Comparison of ENCODE assay signal across 8 mouse cellular contexts in the genomic region with DNA sequence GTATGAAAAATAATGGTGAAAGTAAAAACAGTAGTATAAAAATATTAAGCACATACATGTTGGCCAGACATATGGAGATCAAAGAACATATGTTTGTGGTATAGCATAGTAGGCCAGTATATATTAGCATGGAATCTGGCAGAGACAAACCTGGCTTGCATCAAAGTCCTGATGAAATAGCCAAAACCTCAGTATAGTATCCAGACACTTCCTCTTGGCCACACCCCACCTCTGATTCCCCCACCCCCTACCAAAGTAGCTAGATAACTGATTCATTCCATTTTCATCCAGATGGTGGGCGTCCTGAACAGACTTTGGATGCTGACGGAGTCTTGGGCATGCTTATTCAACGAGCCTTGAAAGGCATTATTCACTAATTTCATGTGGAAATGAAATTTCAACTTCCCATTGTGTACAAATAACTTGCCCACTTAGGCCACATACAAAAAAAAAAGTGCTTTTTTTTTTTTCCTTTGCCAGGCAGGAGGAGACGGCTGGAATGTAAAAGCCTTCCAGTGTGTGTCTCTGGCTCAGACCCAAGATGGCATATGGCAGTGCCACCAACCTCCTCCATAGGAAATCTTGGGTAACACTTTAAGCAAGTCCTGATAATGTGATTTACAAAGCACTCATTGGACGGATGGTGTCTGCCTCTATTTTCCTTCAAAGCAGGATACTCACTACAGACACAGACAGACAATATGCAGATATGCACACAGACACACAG.
DNase-seq lines count a peak whose midpoint lies in the region.
"Had no signal": no experiment of that assay in that cellular context is flagged by ENCODE, and none has a peak within 500 bp of the region (broad histone marks: within the 10 kb centered on the region; RNA-seq: fewer than 3 reads in every experiment).

No protein-coding gene starts in this region.

- intact Hi-C loops in left cerebral cortex, postnatal 10 days (cut with DNase I), result no loop called here

- DNase-seq in left cerebral cortex, adult 11 months (ENCODE audit: low spot score), result peak; percentile 24
- no peak for DNase-seq in left cerebral cortex, postnatal 10 days (ENCODE audit: extremely low spot score in 1 of 2, low spot score in 2 of 2)
- peak; percentile 28 for DNase-seq in cerebellum, adult 11-12 months
- DNase-seq in cerebellum, postnatal 14 days, result peak; percentile 65 to 78
- peak; percentile 66 to 70 for DNase-seq in right cerebral cortex, adult 2 months (ENCODE audit: low spot score in 2 of 2)
- DNase-seq in adrenal gland, postnatal 4 days (ENCODE audit: low spot score in 2 of 2), result no peak
- no peak for DNase-seq in heart, adult 8-10 months (ENCODE audit: low spot score)
- DNase-seq: kidney, adult 2 months had no signal

Comparison
In these comparisons a context has a peak if more than half of its experiments do, and no peak if none do; other contexts are left out.
1. DNase-seq: peak in left cerebral cortex, adult 11 months (single experiment), cerebellum, adult 11-12 months (single experiment), cerebellum, postnatal 14 days (2 of 2) and right cerebral cortex, adult 2 months (2 of 2); none in left cerebral cortex, postnatal 10 days (0 of 2), adrenal gland, postnatal 4 days (0 of 2) and heart, adult 8-10 months (single experiment).